ENCODE assay signal across 10 mouse cellular contexts in genomic region chr13:19921084-19921827, GRCm38 (mm10).
DNase-seq lines count a peak whose midpoint lies in the region; ATAC-seq lines count a peak whose summit lies in the region.
"Had no signal": no experiment of that assay in that cellular context is flagged by ENCODE, and none has a peak within 500 bp of the region (broad histone marks: within the 10 kb centered on the region; RNA-seq: fewer than 3 reads in every experiment).

No protein-coding gene starts in this region.

- no peak overlapping the region for H3K4me3 ChIP-seq in embryonic facial prominence, embryonic 15.5 days (replicated peaks)
- no peak overlapping the region for H3K4me3 ChIP-seq in hindbrain, embryonic 14.5 days (replicated peaks; ENCODE audit: low read length)
- no peak overlapping the region for H3K4me3 ChIP-seq in neural tube, embryonic 12.5 days

- H3K4me2 ChIP-seq in embryonic facial prominence, embryonic 15.5 days (replicated peaks): no peak overlapping the region
- no peak overlapping the region for H3K4me2 ChIP-seq in hindbrain, embryonic 14.5 days (replicated peaks)
- no peak overlapping the region for H3K4me2 ChIP-seq in neural tube, embryonic 12.5 days (replicated peaks)

- 82% methylated on average over 1 of the region's 1 CpGs for WGBS in embryonic facial prominence, embryonic 15.5 days
- 68% methylated on average over 1 of the region's 1 CpGs for WGBS in hindbrain, embryonic 14.5 days
- 85% methylated on average over 1 of the region's 1 CpGs for WGBS in neural tube, embryonic 12.5 days

- H3K9ac ChIP-seq in embryonic facial prominence, embryonic 15.5 days: no peak overlapping the region
- no peak overlapping the region for H3K9ac ChIP-seq in hindbrain, embryonic 14.5 days
- H3K9ac ChIP-seq in neural tube, embryonic 12.5 days: no peak overlapping the region

- H3K4me1 ChIP-seq in embryonic facial prominence, embryonic 15.5 days: no peaks in the 10 kb centered on the region
- H3K4me1 ChIP-seq in hindbrain, embryonic 14.5 days (replicated peaks; ENCODE audit: control insufficient read depth, insufficient read depth, low read length): no peaks in the 10 kb centered on the region
- H3K4me1 ChIP-seq in neural tube, embryonic 12.5 days: no peaks in the 10 kb centered on the region

- no peaks in the 10 kb centered on the region for H3K27me3 ChIP-seq in embryonic facial prominence, embryonic 15.5 days
- no peaks in the 10 kb centered on the region for H3K27me3 ChIP-seq in hindbrain, embryonic 14.5 days (ENCODE audit: control insufficient read depth, insufficient read depth, low read length)
- no peaks in the 10 kb centered on the region for H3K27me3 ChIP-seq in neural tube, embryonic 12.5 days (replicated peaks)

- DNase-seq in left cerebral cortex, adult 11 months (ENCODE audit: low spot score): peak; percentile 6
- DNase-seq in left cerebral cortex, postnatal 36 days (ENCODE audit: low spot score in 2 of 2): no peak
- DNase-seq in hindbrain, embryonic 14.5 days (ENCODE audit: low spot score): no peak
- DNase-seq in cerebellum, adult 9-10 months: no peak
- DNase-seq in adrenal gland, postnatal 4 days (ENCODE audit: low spot score in 2 of 2): no peak
- DNase-seq: cerebellum, adult 9-11 months; lung, postnatal 4 days; thymus, postnatal 25 days had no signal

- no peaks in the 10 kb centered on the region for H3K9me3 ChIP-seq in embryonic facial prominence, embryonic 15.5 days (replicated peaks)
- H3K9me3 ChIP-seq in hindbrain, embryonic 14.5 days (ENCODE audit: control insufficient read depth, low read length): no peaks in the 10 kb centered on the region
- peaks cover 10% of the 10 kb centered on the region; the same call in 1 of the 2 replicates for H3K9me3 ChIP-seq in neural tube, embryonic 12.5 days

- 0 out of 2 replicates have a peak, but pooled peaks have one; percentile 9 for ATAC-seq in embryonic facial prominence, embryonic 15.5 days (ENCODE audit: insufficient number of reproducible peaks, low FRiP score, low TSS enrichment, low read depth)
- ATAC-seq in hindbrain, embryonic 14.5 days (ENCODE audit: low FRiP score): peak; percentile 67
- ATAC-seq in neural tube, embryonic 12.5 days (ENCODE audit: low FRiP score, low read depth): peak; percentile 42; the same call in 1 of the 2 replicates

- H3K36me3 ChIP-seq in embryonic facial prominence, embryonic 15.5 days: no peaks in the 10 kb centered on the region
- no peaks in the 10 kb centered on the region for H3K36me3 ChIP-seq in hindbrain, embryonic 14.5 days (replicated peaks; ENCODE audit: control insufficient read depth, insufficient read depth)
- no peaks in the 10 kb centered on the region for H3K36me3 ChIP-seq in neural tube, embryonic 12.5 days

- no peak overlapping the region for H3K27ac ChIP-seq in embryonic facial prominence, embryonic 15.5 days (replicated peaks)
- no peak overlapping the region for H3K27ac ChIP-seq in hindbrain, embryonic 14.5 days
- H3K27ac ChIP-seq in neural tube, embryonic 12.5 days: no peak overlapping the region

- intact Hi-C loops in left cerebral cortex, postnatal 36 days (cut with DNase I): no loop called here

Comparison
In these comparisons a context has a peak if more than half of its experiments do, and no peak if none do; other contexts are left out.
1. ATAC-seq: peak in every context shown above with its lines; median percentile 67 in hindbrain, embryonic 14.5 days; 42 in neural tube, embryonic 12.5 days; 9 in embryonic facial prominence, embryonic 15.5 days.